Mouse (Mus musculus) splenic B cell, adult 2 months (primary cell): ENCODE data around the gene Pex26.

Source experiments
- DNase-seq: peaks from one replicate; pipeline ENCODE4 v3.0.0-alpha.2; 2011; ENCODE audit warnings: low read depth, low spot score
- H3K27me3 ChIP-seq: 2 replicates; pipeline ENCODE4 v1.6.1; 2012; ENCODE audit warnings: mild to moderate bottlenecking, low read length, moderate library complexity, mixed read lengths; ENCODE audit not compliant: control insufficient read depth, poor library complexity, insufficient read depth, severe bottlenecking
- H3K36me3 ChIP-seq: 2 replicates; pipeline ENCODE4 v1.6.1; 2012; ENCODE audit warnings: mild to moderate bottlenecking, low read length, moderate library complexity, mixed read lengths; ENCODE audit not compliant: control insufficient read depth, poor library complexity, insufficient read depth, severe bottlenecking

Gene Pex26

DNA sequence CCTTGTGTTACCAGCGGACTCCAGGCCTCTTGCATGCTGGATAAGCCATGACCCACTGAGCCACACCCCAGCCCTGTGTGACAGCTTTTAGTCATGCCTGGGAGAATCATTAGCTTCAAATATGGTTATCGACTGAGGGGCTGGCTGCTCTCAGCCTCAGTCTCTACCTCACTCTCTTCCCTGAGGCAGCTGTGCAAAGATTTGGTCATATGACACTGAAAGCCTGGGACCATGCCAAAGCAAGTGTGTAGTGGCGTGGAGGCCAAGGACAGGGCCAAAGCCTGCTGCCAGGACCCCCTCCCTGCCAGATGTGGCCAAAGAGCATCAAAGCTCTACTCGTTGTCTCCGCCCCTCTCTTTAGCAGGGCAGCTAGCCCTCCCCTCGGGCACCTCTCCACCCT is 31.7 kb upstream of the Pex26 start:
- Histone ChIP-seq H3K27me3 (no peaks in the 10 kb centered on the region), H3K36me3 (no peaks in the 10 kb centered on the region)
- DNase-seq, result no peak

DNA sequence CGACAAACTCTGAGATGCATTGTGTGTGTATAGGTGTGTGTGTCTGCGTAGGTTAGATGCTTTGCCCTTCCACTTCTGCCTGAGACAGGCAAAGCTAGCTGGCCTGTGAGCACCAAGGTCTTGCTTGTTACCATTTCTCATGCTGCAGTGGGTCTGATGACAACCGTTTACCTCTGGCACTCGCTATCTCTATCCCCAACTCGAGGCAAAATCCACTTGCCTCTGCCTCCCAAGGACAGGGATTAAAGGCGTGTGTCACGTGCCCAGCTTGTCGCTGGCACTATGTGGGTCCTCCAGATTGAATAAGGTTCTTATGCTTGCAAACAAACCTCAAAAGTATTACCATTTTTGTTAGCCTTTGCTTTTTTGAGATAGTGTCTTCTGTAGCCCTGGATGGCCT is 30.3 kb upstream of the Pex26 start:
- Histone ChIP-seq H3K36me3 (no peaks in the 10 kb centered on the region), H3K27me3 (no peaks in the 10 kb centered on the region)
- no peak for DNase-seq

DNA sequence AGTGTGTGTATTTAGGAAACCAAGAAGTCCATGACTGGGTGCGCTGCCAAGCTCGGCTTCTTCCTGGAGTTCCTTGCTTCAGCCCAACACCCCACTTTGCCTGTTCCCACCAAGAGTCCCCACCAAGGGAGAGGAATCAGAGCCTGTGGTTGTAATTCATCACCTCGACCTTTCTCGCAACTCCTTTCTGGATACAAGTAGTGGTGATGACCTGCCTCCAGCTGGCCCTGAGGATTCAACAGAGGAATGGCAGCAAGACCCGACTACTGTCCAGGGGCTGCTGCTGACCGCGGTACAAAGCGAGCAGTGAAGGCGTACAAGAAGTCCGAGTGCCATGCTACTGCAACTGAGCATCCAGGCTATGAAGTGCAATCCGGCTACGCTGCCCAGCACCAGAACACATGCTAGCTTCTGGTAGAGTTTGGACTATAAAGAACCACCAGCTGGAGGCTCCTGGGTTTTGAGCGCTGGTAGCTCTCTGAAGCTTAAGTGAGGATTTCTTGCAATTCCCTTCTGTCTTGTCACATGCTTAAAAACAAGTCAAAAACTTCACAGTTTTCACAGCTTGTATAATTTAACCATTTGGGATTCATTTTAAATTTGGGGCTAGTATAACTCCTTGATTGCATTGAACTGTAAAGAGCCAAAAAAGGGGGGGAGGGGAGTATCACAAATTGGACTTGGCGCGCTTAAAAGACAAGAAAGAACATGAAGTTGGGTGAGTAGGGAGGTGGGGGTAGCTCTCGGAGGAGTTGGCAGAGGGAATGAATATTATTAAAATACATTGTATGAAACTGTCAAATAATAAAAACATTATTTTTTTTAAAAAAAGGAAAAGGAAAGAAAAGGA is 28.8 kb upstream of the Pex26 start:
- no peak for DNase-seq
- Histone ChIP-seq H3K27me3 (no peaks in the 10 kb centered on the region), H3K36me3 (no peaks in the 10 kb centered on the region)

- Histone ChIP-seq H3K27me3 (no peaks in the 10 kb centered on the region), H3K36me3 (no peaks in the 10 kb centered on the region)
- no peak for DNase-seq
Measured at GRCm38 (mm10) chr6:121156030-121156429, 27.4 kb upstream of the Pex26 start.

GRCm38 (mm10) chr6:121159616-121160015 is 23.9 kb upstream of the Pex26 start:
- Histone ChIP-seq H3K36me3 (no peaks in the 10 kb centered on the region), H3K27me3 (no peaks in the 10 kb centered on the region)
- DNase-seq, result no peak

DNA sequence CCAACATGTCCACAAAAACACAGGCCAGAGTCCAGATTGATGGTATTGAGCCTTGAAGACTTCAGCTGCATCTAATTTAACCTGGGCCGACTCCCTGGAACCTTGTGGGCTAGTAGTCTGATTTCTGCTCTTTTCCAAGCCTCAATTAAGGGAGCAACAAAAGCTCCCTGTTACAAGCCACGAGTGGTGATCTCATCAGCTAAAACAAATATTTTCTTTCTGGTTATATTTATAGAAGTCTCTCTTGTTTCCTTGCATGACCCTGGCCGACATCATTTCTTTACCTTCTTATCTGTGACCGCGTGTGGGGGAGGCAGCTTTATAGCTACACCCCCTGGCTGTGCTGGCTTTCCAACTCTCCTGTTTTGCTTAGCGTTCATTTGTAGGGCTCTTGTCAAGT is 23.3 kb upstream of the Pex26 start:
- no peak for DNase-seq
- H3K27me3 ChIP-seq, result no peaks in the 10 kb centered on the region
- no peaks in the 10 kb centered on the region for H3K36me3 ChIP-seq

- DNase-seq, result no peak
- Histone ChIP-seq H3K27me3 (no peaks in the 10 kb centered on the region), H3K36me3 (no peaks in the 10 kb centered on the region)
Measured at GRCm38 (mm10) chr6:121162616-121163015, 20.9 kb upstream of the Pex26 start.

- Histone ChIP-seq H3K27me3 (no peaks in the 10 kb centered on the region; the same call in 1 of the 2 replicates), H3K36me3 (no peaks in the 10 kb centered on the region)
- DNase-seq, result no peak
Measured at GRCm38 (mm10) chr6:121166098-121166552, 17.3 kb upstream of the Pex26 start.

- Histone ChIP-seq H3K27me3 (no peaks in the 10 kb centered on the region; the same call in 1 of the 2 replicates), H3K36me3 (no peaks in the 10 kb centered on the region)
- DNase-seq, result no peak
Measured at GRCm38 (mm10) chr6:121167381-121167975, 16.0 kb upstream of the Pex26 start.

DNA sequence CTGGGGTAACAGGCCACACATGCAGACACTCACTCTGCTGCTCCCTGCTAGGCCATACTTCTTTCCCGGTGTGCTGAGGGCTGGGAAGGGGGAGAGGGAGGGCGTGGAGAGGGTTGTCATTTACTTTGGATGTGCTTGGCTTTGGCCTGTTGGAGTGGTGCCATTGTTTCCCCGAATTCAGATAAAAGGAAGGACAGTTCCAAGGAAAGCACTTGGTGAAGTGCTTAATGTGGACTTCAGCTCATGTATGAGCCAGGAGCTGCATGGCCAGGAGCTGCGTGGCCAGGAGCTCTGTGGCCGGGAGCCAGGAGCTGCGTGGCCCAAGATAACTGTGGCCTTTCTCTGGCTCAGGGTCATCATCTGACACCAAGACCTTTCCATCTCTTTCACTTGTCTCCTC is 12.4 kb upstream of the Pex26 start:
- H3K27me3 ChIP-seq, result no peaks in the 10 kb centered on the region; the same call in 1 of the 2 replicates
- no peaks in the 10 kb centered on the region for H3K36me3 ChIP-seq
- no peak for DNase-seq

GRCm38 (mm10) chr6:121173471-121173870 is 10.0 kb upstream of the Pex26 start:
- no peaks in the 10 kb centered on the region for H3K27me3 ChIP-seq
- no peak for DNase-seq
- H3K36me3 ChIP-seq, result no peaks in the 10 kb centered on the region

DNA sequence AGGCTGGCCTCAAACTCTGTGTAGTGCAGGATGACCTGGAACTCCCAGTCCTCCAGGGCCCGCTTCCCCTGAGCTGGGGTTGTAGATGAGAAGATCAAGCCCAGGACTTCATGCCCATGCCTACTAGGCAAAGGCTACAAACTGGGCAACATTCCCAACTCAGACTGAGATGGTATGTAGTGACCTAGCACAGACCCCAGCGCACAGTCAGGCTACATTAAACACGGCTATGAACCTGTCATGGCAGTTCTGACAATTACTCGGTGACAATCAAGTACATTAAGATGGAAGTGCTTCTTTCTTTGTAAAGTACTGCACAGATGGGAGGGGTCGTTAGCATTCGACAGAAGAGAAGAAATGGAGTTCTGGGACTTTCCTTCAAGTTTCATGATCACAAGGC is 8.7 kb upstream of the Pex26 start:
- Histone ChIP-seq H3K36me3 (no peaks in the 10 kb centered on the region), H3K27me3 (no peaks in the 10 kb centered on the region)
- DNase-seq, result no peak

DNA sequence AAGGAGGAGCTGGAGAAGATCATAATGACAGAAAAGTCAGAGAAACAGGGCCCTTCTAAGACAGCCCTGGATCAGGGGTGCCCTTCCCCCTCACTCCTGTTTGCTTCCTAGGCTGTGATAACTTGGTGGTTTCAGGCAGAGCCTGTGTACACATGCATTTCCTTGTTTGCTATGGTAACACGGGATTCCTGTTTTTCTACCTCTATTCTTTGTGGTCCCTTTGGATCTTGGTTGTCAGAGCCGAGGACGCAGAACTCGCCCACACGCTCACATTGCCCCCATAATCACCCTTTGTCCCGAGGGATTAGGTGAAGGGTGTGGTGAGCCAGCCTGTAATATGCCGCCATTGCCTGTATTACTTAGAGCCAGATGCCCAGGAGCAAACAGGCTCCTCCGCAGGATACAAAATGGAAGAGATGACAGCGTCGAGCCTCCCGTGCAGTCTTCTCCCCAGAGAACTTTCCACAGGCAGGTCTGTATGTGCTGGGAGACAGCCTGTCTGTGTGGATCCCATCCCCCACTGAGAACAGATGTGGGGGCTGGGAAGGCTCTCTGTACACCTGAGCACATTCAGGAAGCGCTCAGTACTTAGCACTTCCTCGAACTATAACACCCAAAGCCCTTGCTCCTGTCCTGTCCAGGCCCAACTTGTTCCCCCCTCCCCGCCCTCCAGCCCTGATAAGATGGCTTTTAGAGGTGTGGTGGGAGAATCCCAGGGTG is 7.3 kb upstream of the Pex26 start:
- Histone ChIP-seq H3K27me3 (no peaks in the 10 kb centered on the region), H3K36me3 (no peaks in the 10 kb centered on the region)
- DNase-seq, result no peak

DNA sequence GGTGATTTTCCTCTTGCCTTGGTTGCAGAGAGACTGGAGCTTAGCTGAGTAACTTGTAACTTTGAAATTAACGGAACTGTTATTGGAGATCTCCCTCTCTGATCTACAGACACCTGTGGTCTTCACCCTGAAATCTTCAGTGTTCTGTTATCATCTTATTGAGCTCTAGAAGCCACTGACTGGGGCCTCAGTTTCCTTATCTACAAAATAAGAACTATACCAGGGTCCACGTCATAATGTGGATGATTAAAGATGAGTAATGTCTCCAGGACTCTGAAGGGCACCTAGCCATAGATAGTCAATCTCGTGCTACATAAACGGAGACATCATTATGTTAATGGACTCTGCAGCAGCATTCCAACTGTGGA is 6.8 kb upstream of the Pex26 start:
- no peak for DNase-seq
- no peaks in the 10 kb centered on the region for H3K36me3 ChIP-seq
- no peaks in the 10 kb centered on the region for H3K27me3 ChIP-seq

GRCm38 (mm10) chr6:121177118-121177708 is 6.3 kb upstream of the Pex26 start:
- no peaks in the 10 kb centered on the region for H3K27me3 ChIP-seq
- DNase-seq, result no peak
- H3K36me3 ChIP-seq, result no peaks in the 10 kb centered on the region
